Mouse (Mus musculus): ENCODE data around the gene Mb21d2.

The Mb21d2 gene

GRCm38 (mm10) chr16:28859009-28859288, 70.5 kb downstream of the Mb21d2 start:
- DNase-seq: no peak

GRCm38 (mm10) chr16:28858210-28859008, 71.1 kb downstream of the Mb21d2 start:
- no peak for DNase-seq

GRCm38 (mm10) chr16:28851409-28851821, 78.1 kb downstream of the Mb21d2 start:
- no peak for DNase-seq

GRCm38 (mm10) chr16:28850881-28851280, 78.6 kb downstream of the Mb21d2 start:
- no peak for DNase-seq

- DNase-seq: no peak
Measured at GRCm38 (mm10) chr16:28846123-28846522, 83.3 kb downstream of the Mb21d2 start.

GRCm38 (mm10) chr16:28845336-28845735, 84.1 kb downstream of the Mb21d2 start:
- DNase-seq: no peak

GRCm38 (mm10) chr16:28841102-28841501, 88.4 kb downstream of the Mb21d2 start:
- no peak for DNase-seq

GRCm38 (mm10) chr16:28840075-28840974, 89.1 kb downstream of the Mb21d2 start:
- DNase-seq: peak; percentile 18

- no peak for DNase-seq
Measured at GRCm38 (mm10) chr16:28839575-28839974, 89.9 kb downstream of the Mb21d2 start.

GRCm38 (mm10) chr16:28838016-28838415, 91.5 kb downstream of the Mb21d2 start:
- no peak for DNase-seq

GRCm38 (mm10) chr16:28832085-28832635, 97.3 kb downstream of the Mb21d2 start:
- DNase-seq: no peak

- DNase-seq: no peak
Measured at GRCm38 (mm10) chr16:28829263-28829955, 100.1 kb downstream of the Mb21d2 start.

- DNase-seq: no peak
Measured at GRCm38 (mm10) chr16:28824781-28825180, 104.7 kb downstream of the Mb21d2 start.

GRCm38 (mm10) chr16:28821774-28822173, 107.7 kb downstream of the Mb21d2 start:
- no peak for DNase-seq

- DNase-seq: no peak
Measured at GRCm38 (mm10) chr16:28818749-28819285, 110.7 kb downstream of the Mb21d2 start.

- DNase-seq: no peak
Measured at GRCm38 (mm10) chr16:28813290-28813689, 116.2 kb downstream of the Mb21d2 start.

GRCm38 (mm10) chr16:28809089-28809488, 120.4 kb downstream of the Mb21d2 start:
- no peak for DNase-seq

GRCm38 (mm10) chr16:28793115-28793514, 136.4 kb downstream of the Mb21d2 start:
- no peak for DNase-seq

All from thymus, postnatal 14 days (tissue).